Mouse (Mus musculus) liver, embryonic 12.5 days (tissue): ENCODE results near the gene Drd1. TPM values are rescaled to one million over a fixed set of nuclear protein-coding genes. Genes with fewer than 3 reads are reported as not detected.

ENCODE experiments used
- ATAC-seq: fragments of 200-750 bp; cut with Nextera tagmentation; 2 replicates; pipeline ENCODE4 v1.8.0; 2017; ENCODE audit warnings: moderate number of reproducible peaks, mild to moderate bottlenecking, moderate library complexity
- H3K27ac ChIP-seq: fragments of 300-500 bp; sonication (generic); 2 replicates; pipeline ENCODE4 v1.5.1; 2016; ENCODE audit warnings: mild to moderate bottlenecking
- H3K27me3 ChIP-seq: fragments of 300-500 bp; sonication (generic); replicated peaks from 2 replicates; pipeline ENCODE4 v1.6.1; 2016; ENCODE audit warnings: mild to moderate bottlenecking, moderate library complexity
- H3K36me3 ChIP-seq: fragments of 300-500 bp; sonication (generic); 2 replicates; pipeline ENCODE4 v1.6.1; 2016; ENCODE audit warnings: mild to moderate bottlenecking, moderate library complexity
- H3K4me1 ChIP-seq: fragments of 300-500 bp; sonication (generic); 2 replicates; pipeline ENCODE4 v1.6.1; 2016
- H3K4me2 ChIP-seq: fragments of 300-500 bp; sonication (generic); 2 replicates; pipeline ENCODE4 v1.6.1; 2016; ENCODE audit warnings: mild to moderate bottlenecking, moderate library complexity
- H3K4me3 ChIP-seq: fragments of 300-500 bp; sonication (generic); 2 replicates; pipeline ENCODE4 v1.5.1; 2016; ENCODE audit warnings: mild to moderate bottlenecking, moderate library complexity
- H3K9ac ChIP-seq: fragments of 300-500 bp; sonication (generic); 2 replicates; pipeline ENCODE4 v1.6.1; 2016; ENCODE audit warnings: mild to moderate bottlenecking, moderate library complexity
- H3K9me3 ChIP-seq: fragments of 300-500 bp; sonication (generic); replicated peaks from 2 replicates; pipeline ENCODE4 v1.6.1; 2016; ENCODE audit warnings: mild to moderate bottlenecking, moderate library complexity
- WGBS: fragments of 180-500 bp; shearing (Covaris S2); methylation state at CpG from one replicate; pipeline ENCODE4 v1.1.7; 2016; ENCODE audit not compliant: insufficient replicate concordance; 5-methylcytosine and 5-hydroxymethylcytosine counted together
- polyA plus RNA-seq: library from polyadenylated mRNA; unstranded; fragments of >200 nt; fragmentation: Nextera tagmentation; extraction: Ambion mirVana; gene quantifications from 2 replicates; pipeline ENCODE4 v1.2.1, GENCODE M21; 2016

The Drd1 gene
- polyA plus RNA-seq, 1 experiment from 2014 or later: not detected

- Histone ChIP-seq H3K4me1 (no peaks in the 10 kb centered on the region), H3K36me3 (no peaks in the 10 kb centered on the region), H3K27me3 (no peaks in the 10 kb centered on the region), H3K9me3 (no peaks in the 10 kb centered on the region), H3K4me3 (no peak overlapping the region), H3K27ac (no peak overlapping the region), H3K9ac (no peak overlapping the region), H3K4me2 (no peak overlapping the region)
- ATAC-seq: no peak
- WGBS: 80% methylated on average over 4 of the region's 4 CpGs
These were observed 17.6 kb downstream of the Drd1 start for GRCm38 (mm10) chr13:54037936-54038335.

GRCm38 (mm10) chr13:54035541-54035940 is 20.0 kb downstream of the Drd1 start:
- H3K4me2 ChIP-seq: no peak overlapping the region
- H3K27me3 ChIP-seq: no peaks in the 10 kb centered on the region
- no peak overlapping the region for H3K9ac ChIP-seq
- H3K4me3 ChIP-seq: no peak overlapping the region
- no peak for ATAC-seq
- 0 out of 2 replicates have a peak, but pooled peaks cover 4% of the 10 kb centered on the region for H3K4me1 ChIP-seq
- H3K9me3 ChIP-seq: no peaks in the 10 kb centered on the region
- H3K27ac ChIP-seq: no peak overlapping the region
- no peaks in the 10 kb centered on the region for H3K36me3 ChIP-seq
- WGBS: 38% methylated on average over 1 of the region's 1 CpGs

GRCm38 (mm10) chr13:54033653-54034052 is 21.9 kb downstream of the Drd1 start:
- 0 out of 2 replicates have a peak, but pooled peaks cover 4% of the 10 kb centered on the region for H3K4me1 ChIP-seq
- no peak overlapping the region for H3K4me3 ChIP-seq
- H3K36me3 ChIP-seq: no peaks in the 10 kb centered on the region
- no peak overlapping the region for H3K4me2 ChIP-seq
- WGBS: 59% methylated on average over 3 of the region's 4 CpGs
- H3K27me3 ChIP-seq: no peaks in the 10 kb centered on the region
- H3K27ac ChIP-seq: no peak overlapping the region
- H3K9ac ChIP-seq: no peak overlapping the region
- ATAC-seq: no peak
- no peaks in the 10 kb centered on the region for H3K9me3 ChIP-seq

GRCm38 (mm10) chr13:54027079-54027478 is 28.4 kb downstream of the Drd1 start:
- no peak overlapping the region for H3K9ac ChIP-seq
- H3K4me1 ChIP-seq: no peaks in the 10 kb centered on the region
- no peaks in the 10 kb centered on the region for H3K27me3 ChIP-seq
- H3K27ac ChIP-seq: no peak overlapping the region
- no peak overlapping the region for H3K4me2 ChIP-seq
- no peak for ATAC-seq
- WGBS: 68% methylated on average over 7 of the region's 7 CpGs
- no peaks in the 10 kb centered on the region for H3K9me3 ChIP-seq
- no peaks in the 10 kb centered on the region for H3K36me3 ChIP-seq
- no peak overlapping the region for H3K4me3 ChIP-seq

GRCm38 (mm10) chr13:54023311-54023710 is 32.2 kb downstream of the Drd1 start:
- Histone ChIP-seq H3K27me3 (no peaks in the 10 kb centered on the region), H3K4me1 (no peaks in the 10 kb centered on the region), H3K27ac (no peak overlapping the region), H3K36me3 (no peaks in the 10 kb centered on the region), H3K9me3 (no peaks in the 10 kb centered on the region), H3K4me2 (no peak overlapping the region), H3K9ac (no peak overlapping the region), H3K4me3 (no peak overlapping the region)
- no peak for ATAC-seq
- 67% methylated on average over 5 of the region's 5 CpGs for WGBS

GRCm38 (mm10) chr13:54008716-54009115 is 46.8 kb downstream of the Drd1 start:
- Histone ChIP-seq H3K4me1 (no peaks in the 10 kb centered on the region), H3K27me3 (no peaks in the 10 kb centered on the region), H3K4me2 (no peak overlapping the region), H3K9me3 (no peaks in the 10 kb centered on the region), H3K27ac (no peak overlapping the region), H3K4me3 (no peak overlapping the region), H3K9ac (no peak overlapping the region), H3K36me3 (no peaks in the 10 kb centered on the region)
- WGBS: 70% methylated on average over 4 of the region's 4 CpGs
- no peak for ATAC-seq

Other genes starting within 250 kb of the Drd1 start
- 87.9 and 89.1 TPM in 2 replicates for gene Sfxn1, start 16.2 kb upstream of the Drd1 start, polyA plus RNA-seq
- 0.07 and 0.08 TPM in 2 replicates for gene Hrh2, start 136.4 kb upstream of the Drd1 start, polyA plus RNA-seq